Mouse (Mus musculus) stomach, embryonic 15.5 days (tissue): Measurements from ENCODE around the gene Crybb1. TPM values are rescaled to one million over a fixed set of nuclear protein-coding genes. Genes with fewer than 3 reads are reported as not detected.
A peak's percentile ranks its signal among the peaks of the same experiment; 100 is the strongest.

ENCODE experiments used
- ATAC-seq: fragments of 200-750 bp; cut with Nextera tagmentation; 2 replicates; pipeline ENCODE4 v1.8.0; 2017; ENCODE audit warnings: low read depth, moderate number of reproducible peaks, moderate TSS enrichment; ENCODE audit not compliant: insufficient read depth, low FRiP score
- H3K27ac ChIP-seq: fragments of 300-500 bp; sonication (generic); 2 replicates; pipeline ENCODE4 v1.5.1; 2015; ENCODE audit warnings: mild to moderate bottlenecking, inconsistent platforms
- H3K27me3 ChIP-seq: fragments of 300-500 bp; sonication (generic); replicated peaks from 2 replicates; pipeline ENCODE4 v1.6.1; 2015; ENCODE audit warnings: inconsistent platforms
- H3K36me3 ChIP-seq: fragments of 300-500 bp; sonication (generic); 2 replicates; pipeline ENCODE4 v1.6.1; 2015; ENCODE audit warnings: inconsistent platforms
- H3K4me1 ChIP-seq: fragments of 300-500 bp; sonication (generic); 2 replicates; pipeline ENCODE4 v1.6.1; 2015; ENCODE audit warnings: inconsistent platforms
- H3K4me2 ChIP-seq: fragments of 300-500 bp; sonication (generic); 2 replicates; pipeline ENCODE4 v1.6.1; 2015; ENCODE audit warnings: mild to moderate bottlenecking, inconsistent platforms
- H3K4me3 ChIP-seq: fragments of 300-500 bp; sonication (generic); replicated peaks from 2 replicates; pipeline ENCODE4 v1.5.1; 2015; ENCODE audit warnings: inconsistent platforms
- H3K9ac ChIP-seq: fragments of 300-500 bp; sonication (generic); 2 replicates; pipeline ENCODE4 v1.6.1; 2015; ENCODE audit warnings: inconsistent platforms
- H3K9me3 ChIP-seq: fragments of 300-500 bp; sonication (generic); 2 replicates; pipeline ENCODE4 v1.6.1; 2016; ENCODE audit warnings: inconsistent platforms
- WGBS: fragments of 180-500 bp; shearing (Covaris S2); methylation state at CpG from one replicate; pipeline ENCODE4 v1.1.7; 2015; 5-methylcytosine and 5-hydroxymethylcytosine counted together
- polyA plus RNA-seq: library from polyadenylated mRNA; unstranded; fragments of >200 nt; fragmentation: Nextera tagmentation; extraction: Ambion mirVana; gene quantifications from 2 replicates; pipeline ENCODE4 v1.2.1, GENCODE M21; 2015

Gene Crybb1
- polyA plus RNA-seq, 1 experiment from 2014 or later = 4.0 TPM

DNA sequence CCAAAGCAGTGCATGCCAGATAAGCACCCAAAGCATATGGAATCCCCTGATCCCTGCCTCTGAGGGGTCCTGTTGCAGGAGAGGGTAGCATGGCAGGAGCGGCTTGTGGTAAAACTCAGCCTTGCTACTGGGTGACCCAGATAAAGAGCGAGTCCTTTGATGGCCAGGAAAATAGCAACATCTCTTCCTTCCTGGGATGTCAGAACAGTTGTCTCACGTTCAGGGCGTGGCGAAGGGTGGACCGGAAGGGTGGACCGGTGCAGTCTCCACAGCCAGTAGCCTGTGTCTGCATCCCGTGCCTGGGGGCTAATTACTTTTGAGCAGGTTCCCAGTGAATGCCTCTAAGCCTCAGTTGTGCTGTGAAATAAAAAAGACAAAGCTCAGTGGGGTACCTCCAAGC lies 2.4 kb upstream of the Crybb1 start:
- no peak; the same call in 1 of the 2 replicates for ATAC-seq
- Histone ChIP-seq H3K9me3 (no peaks in the 10 kb centered on the region), H3K4me3 (no peak overlapping the region), H3K9ac (no peak overlapping the region), H3K4me1 (peaks cover 5% of the 10 kb centered on the region; the same call in 1 of the 2 replicates), H3K4me2 (no peak overlapping the region), H3K36me3 (no peaks in the 10 kb centered on the region), H3K27me3 (0 out of 2 replicates have a peak, but pooled peaks cover 4% of the 10 kb centered on the region), H3K27ac (no peak overlapping the region)
- 53% methylated on average over 8 of the region's 8 CpGs for WGBS

DNA sequence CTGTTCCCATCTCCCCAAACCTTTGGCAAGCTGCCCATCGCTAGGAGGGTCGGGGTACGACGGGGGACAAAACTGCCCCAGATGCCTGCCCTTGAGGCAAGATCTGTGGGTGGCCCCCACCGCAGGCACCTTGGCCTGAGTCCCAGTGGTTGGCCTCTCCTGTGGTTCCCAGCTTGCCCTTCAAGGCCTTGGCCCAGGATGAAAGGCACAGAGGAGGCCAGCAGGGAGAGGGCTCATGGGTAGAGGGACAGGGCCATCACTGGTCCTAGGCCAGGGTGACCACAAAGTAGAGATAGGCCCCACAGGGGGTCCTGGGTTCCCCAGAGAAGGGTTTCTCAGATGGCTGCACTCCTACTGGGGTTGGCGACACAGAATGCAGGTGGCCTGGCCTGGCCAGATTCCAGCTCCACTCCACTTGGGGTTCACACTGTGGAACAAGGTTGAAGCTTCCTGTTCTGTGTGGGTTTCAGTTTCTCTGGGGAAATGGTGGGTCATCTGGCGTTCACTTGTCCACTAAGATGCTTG lies 1.3 kb upstream of the Crybb1 start:
- 0 out of 2 replicates have a peak, but pooled peaks cover 4% of the 10 kb centered on the region for H3K27me3 ChIP-seq
- no peak overlapping the region for H3K4me2 ChIP-seq
- H3K36me3 ChIP-seq = no peaks in the 10 kb centered on the region
- ATAC-seq = no peak
- 70% methylated on average over 7 of the region's 7 CpGs for WGBS
- peaks cover 5% of the 10 kb centered on the region; the same call in 1 of the 2 replicates for H3K4me1 ChIP-seq
- H3K9ac ChIP-seq = no peak overlapping the region
- no peak overlapping the region for H3K4me3 ChIP-seq
- H3K27ac ChIP-seq = no peak overlapping the region
- H3K9me3 ChIP-seq = no peaks in the 10 kb centered on the region

DNA sequence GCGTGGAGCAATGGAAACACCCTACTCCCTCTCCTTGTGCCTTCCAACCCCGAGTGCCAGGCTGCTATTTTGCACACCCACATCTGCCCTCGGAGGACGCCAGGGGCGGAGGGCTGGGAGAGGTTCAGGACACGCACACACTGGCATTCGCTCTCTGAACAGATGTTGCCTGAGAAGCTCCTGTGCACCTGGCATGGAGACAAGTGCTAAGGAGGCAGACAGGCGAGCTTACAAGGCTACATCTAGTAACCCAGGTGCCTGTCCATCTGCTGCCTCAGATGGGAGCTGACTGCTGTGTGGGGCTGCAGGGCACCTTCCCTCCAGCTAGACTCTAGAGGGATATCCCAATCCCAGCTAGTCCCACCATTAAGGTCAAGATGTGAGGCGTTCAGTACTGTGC lies 842 bp downstream of the Crybb1 start:
- no peak overlapping the region for H3K4me2 ChIP-seq
- peaks cover 5% of the 10 kb centered on the region; the same call in 1 of the 2 replicates for H3K4me1 ChIP-seq
- 76% methylated on average over 9 of the region's 9 CpGs for WGBS
- ATAC-seq = no peak
- H3K36me3 ChIP-seq = no peaks in the 10 kb centered on the region
- no peaks in the 10 kb centered on the region for H3K27me3 ChIP-seq
- no peak overlapping the region for H3K4me3 ChIP-seq
- H3K9me3 ChIP-seq = no peaks in the 10 kb centered on the region
- no peak overlapping the region for H3K27ac ChIP-seq
- H3K9ac ChIP-seq = no peak overlapping the region

DNA sequence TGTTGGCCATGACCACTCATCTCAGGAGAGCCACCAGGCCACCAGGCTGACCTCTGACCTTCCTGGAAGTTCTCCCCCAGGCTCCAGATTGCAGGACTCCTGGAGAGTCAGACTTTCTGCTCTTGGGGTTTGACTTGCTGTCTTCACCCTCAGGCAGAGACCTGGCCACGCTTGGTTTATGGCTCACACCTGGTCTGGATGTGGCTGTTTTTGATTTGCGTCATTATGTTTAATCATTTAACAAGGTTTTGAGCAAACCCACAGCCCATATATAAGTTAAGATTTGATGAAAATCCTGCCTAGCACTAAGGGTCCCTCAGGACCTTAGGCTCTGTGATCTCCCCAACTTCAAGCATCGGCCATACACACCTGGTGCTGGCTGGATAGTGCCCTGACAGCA lies 2.3 kb downstream of the Crybb1 start:
- Histone ChIP-seq H3K27ac (no peak overlapping the region), H3K4me3 (no peak overlapping the region), H3K9ac (no peak overlapping the region), H3K4me2 (no peak overlapping the region), H3K4me1 (peaks cover 5% of the 10 kb centered on the region; the same call in 1 of the 2 replicates), H3K9me3 (no peaks in the 10 kb centered on the region), H3K27me3 (no peaks in the 10 kb centered on the region), H3K36me3 (no peaks in the 10 kb centered on the region)
- 69% methylated on average over 3 of the region's 3 CpGs for WGBS
- no peak for ATAC-seq

DNA sequence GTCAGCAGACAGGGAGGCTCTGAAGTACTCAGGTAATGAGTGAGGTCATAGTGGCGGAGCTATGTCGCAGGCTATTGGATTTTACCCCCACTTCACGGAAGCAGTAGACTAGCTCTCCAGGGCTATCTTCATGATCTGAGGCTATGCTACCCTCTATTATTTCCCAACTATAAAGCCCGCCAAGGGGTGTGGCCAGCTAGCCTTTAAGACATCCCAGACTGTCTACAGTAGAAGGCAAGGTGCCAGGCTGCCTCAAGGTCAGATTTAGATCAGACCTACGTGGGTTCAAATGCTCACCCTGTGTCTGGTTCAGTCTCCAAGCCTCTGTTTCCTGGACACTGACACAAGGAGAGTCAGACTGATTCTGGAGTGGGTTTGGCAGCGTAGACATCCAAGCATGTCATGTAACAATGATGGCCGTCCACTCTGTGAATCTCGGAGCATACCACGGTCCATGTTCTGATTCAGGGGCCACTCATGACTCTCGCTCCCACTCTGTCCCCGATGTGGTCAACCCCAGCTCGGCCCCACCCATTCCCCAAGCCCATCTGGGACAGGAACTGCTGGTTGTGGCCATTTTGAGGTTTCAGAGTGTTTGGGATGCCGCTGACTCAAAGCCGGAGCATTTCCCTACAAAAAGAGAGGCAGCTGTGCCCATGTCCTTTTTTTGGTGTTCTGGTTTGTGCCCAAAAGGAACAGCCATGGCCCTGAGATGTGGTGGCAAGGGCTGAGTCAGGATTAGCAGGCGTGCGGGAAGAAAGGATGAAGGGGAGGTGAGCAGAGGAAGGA lies 4.4 kb downstream of the Crybb1 start:
- Histone ChIP-seq H3K9ac (no peak overlapping the region), H3K4me3 (no peak overlapping the region), H3K4me2 (no peak overlapping the region), H3K27ac (no peak overlapping the region), H3K4me1 (0 out of 2 replicates have a peak, but pooled peaks cover 1% of the 10 kb centered on the region), H3K36me3 (no peaks in the 10 kb centered on the region), H3K9me3 (no peaks in the 10 kb centered on the region), H3K27me3 (no peaks in the 10 kb centered on the region)
- WGBS = 84% methylated on average over 16 of the region's 16 CpGs
- no peak for ATAC-seq

DNA sequence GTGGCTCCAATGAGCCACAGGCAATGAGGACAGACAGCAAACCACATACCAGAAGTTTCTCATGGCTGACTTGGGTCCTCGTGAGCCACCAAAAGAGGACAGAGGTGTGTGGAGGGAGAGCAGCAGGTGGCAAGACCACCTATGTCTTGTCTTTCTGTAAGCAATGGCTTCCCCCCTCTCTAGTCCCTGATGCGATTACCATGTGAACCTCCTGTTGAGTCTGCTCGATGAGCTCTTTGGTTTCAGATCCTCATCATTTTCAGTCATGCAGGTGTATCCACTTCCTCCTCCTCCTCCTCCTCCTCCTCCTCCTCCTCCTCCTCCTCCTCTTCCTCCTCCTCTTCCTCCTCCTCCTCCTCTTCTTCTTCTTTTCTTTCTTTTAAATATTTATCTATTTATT lies 5.2 kb downstream of the Crybb1 start:
- Histone ChIP-seq H3K9ac (no peak overlapping the region), H3K27me3 (no peaks in the 10 kb centered on the region), H3K4me1 (no peaks in the 10 kb centered on the region; the same call in 1 of the 2 replicates), H3K36me3 (no peaks in the 10 kb centered on the region), H3K9me3 (no peaks in the 10 kb centered on the region), H3K4me3 (no peak overlapping the region), H3K27ac (no peak overlapping the region), H3K4me2 (no peak overlapping the region)
- 77% methylated on average over 3 of the region's 3 CpGs for WGBS
- no peak for ATAC-seq

DNA sequence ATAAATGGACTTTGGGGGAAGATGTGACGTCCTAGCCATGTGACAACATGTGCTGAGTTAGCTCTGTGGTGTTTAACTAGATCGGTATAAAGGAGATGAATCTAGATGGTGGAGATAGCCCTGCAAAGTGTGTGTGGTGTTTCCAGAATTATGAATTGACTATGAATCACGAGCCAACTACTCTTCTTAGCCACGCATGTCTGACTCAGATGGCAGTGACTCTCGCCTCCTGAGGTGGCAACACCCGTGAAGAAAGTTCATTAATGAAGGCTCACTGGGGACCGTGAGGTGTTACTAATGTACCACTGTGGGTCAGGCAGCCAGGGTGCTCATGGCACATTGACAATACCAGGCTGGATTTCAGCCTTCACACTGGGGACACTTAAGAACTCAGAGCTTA lies 8.5 kb downstream of the Crybb1 start:
- 86% methylated on average over 7 of the region's 7 CpGs for WGBS

DNA sequence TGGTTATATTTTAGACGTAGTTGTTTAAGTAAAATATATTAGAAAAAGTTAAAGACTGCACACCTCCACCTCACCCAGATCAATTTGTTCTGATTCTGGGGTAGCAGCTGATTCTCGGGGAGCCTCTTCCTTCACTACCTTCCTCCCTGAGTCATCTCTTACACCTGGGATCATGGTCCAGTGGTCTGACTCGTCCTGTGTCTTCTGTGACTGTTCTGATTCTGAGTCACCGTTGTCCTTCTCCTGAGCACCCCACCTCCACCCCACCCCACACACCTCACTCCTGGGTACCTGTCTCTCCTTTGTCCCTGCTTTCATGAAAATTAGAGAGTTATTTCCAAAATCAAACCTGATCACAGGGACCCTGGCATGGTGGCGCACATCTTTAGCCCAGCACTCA lies 9.5 kb downstream of the Crybb1 start:
- WGBS = 79% methylated on average over 5 of the region's 5 CpGs
- Histone ChIP-seq H3K4me2 (no peak overlapping the region), H3K4me3 (no peak overlapping the region), H3K27ac (no peak overlapping the region), H3K9ac (no peak overlapping the region), H3K4me1 (no peaks in the 10 kb centered on the region; the same call in 1 of the 2 replicates), H3K9me3 (no peaks in the 10 kb centered on the region), H3K36me3 (no peaks in the 10 kb centered on the region), H3K27me3 (peaks cover 11% of the 10 kb centered on the region)
- ATAC-seq = no peak

More for the DNA sequence above, 8.5 kb downstream of the Crybb1 start:
- Histone ChIP-seq H3K36me3 (no peaks in the 10 kb centered on the region), H3K9me3 (no peaks in the 10 kb centered on the region), H3K4me3 (no peak overlapping the region), H3K4me2 (no peak overlapping the region), H3K27ac (no peak overlapping the region), H3K4me1 (no peaks in the 10 kb centered on the region; the same call in 1 of the 2 replicates), H3K27me3 (peaks cover 7% of the 10 kb centered on the region), H3K9ac (no peak overlapping the region)
- no peak for ATAC-seq

DNA sequence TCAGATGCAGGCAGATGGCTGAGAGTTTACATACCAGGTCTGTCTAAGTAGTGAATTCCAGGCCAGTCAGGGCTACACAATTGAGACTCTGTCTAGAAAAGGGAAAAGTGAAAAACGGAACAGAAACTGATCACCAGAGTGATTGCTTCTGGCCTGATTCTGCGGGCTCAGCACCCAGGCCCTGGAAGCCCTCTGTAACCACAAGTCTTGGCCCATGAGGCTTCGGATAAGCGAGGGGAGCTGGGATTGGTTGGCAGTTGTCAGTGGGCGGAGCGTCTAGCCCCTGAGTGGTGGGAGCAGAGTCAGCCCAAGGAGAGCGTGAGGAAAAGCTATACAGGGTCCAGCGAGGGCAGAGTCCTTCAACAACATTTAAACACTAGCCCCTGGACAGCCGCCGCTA lies 9.9 kb downstream of the Crybb1 start:
- no peaks in the 10 kb centered on the region; the same call in none of the 2 replicates for H3K4me1 ChIP-seq
- no peak overlapping the region for H3K4me3 ChIP-seq
- 8% methylated on average over 10 of the region's 10 CpGs for WGBS
- no peak overlapping the region for H3K9ac ChIP-seq
- H3K36me3 ChIP-seq = no peaks in the 10 kb centered on the region
- peaks cover 11% of the 10 kb centered on the region for H3K27me3 ChIP-seq
- no peak for ATAC-seq
- no peaks in the 10 kb centered on the region for H3K9me3 ChIP-seq
- no peak overlapping the region for H3K27ac ChIP-seq
- H3K4me2 ChIP-seq = peak overlapping the region; percentile 11; the same call in 1 of the 2 replicates

DNA sequence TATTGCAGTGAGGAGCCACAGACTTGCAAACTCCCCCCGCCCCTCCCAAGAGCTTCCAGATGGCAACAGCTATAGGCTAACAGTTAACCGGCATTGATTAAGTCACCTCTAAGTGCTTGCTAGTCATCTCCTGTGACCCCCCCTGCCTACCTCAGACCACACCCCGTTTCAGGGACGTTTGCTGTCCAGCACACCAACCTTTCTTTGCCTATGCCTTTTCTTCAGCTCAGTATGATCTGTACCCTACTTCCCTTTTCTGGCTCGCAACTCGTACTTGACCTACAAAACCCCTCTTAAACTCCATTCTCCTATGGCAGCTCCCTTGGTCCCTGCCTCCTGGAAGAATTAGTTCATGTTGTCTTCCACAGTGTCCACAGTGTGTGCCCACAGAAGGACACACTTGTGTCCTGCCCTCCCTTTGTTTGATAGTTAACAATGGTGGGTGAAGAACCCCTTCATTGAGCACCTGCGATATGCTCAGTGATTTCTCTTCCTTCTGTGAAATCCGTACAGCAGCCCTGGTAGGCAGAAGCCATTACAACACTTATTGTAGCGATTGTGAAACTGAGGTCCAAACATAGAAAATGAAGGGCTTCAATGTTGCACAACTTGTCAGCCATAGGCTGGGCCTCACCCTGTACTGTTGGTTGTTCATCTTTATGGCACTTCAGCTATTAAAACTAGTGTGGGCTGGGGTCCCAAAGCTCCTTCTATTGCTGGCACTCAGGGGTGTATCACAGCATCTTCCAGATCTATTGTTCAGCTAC lies 10.6 kb downstream of the Crybb1 start:
- Histone ChIP-seq H3K4me2 (peak overlapping the region; percentile 11; the same call in 1 of the 2 replicates), H3K27ac (no peak overlapping the region), H3K36me3 (no peaks in the 10 kb centered on the region), H3K4me3 (no peak overlapping the region), H3K27me3 (peaks cover 11% of the 10 kb centered on the region), H3K9me3 (no peaks in the 10 kb centered on the region), H3K9ac (no peak overlapping the region), H3K4me1 (no peaks in the 10 kb centered on the region; the same call in none of the 2 replicates)
- 53% methylated on average over 9 of the region's 9 CpGs for WGBS
- ATAC-seq = no peak; the same call in 1 of the 2 replicates

DNA sequence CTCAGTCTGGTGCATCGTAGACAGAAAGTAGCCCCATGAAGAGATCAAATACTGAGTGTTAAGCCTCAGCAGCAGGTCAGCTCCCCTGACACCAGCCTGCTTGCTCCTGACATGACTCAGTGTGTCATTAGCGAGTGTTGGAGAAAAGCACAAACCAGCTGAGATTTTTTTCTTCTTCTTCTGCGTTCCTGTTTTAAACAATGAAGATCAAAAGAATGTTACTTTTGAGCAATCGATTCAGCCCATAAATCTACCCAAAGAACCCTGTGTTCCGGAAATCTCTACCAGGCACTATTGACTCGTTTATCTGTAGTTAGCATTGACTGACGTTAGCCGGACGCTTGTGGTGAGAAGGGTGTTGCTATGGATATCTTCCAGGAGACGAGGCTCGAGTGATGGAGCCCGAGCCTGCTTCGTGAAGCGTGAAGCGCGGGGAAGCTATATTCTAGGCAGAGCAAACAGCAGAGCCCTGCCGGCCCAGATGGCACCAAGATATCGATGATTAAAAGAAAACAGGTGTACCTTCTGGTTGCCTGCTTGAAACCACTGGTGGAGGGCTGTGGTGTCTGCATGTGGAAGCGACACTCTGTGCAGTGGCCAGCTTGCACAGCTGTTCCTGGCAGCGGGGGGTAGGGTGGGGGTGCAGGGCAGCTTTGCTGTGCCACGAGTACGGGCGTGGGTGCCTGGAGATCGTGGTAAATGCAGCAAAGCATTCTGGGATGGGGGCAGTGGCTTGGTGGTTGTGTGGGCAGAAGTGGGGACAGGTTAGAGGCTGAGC lies 15.3 kb downstream of the Crybb1 start:
- no peak overlapping the region for H3K4me2 ChIP-seq
- 50% methylated on average over 24 of the region's 24 CpGs for WGBS
- no peaks in the 10 kb centered on the region for H3K9me3 ChIP-seq
- no peak overlapping the region for H3K9ac ChIP-seq
- H3K4me3 ChIP-seq = no peak overlapping the region
- peaks cover 11% of the 10 kb centered on the region for H3K27me3 ChIP-seq
- H3K27ac ChIP-seq = no peak overlapping the region
- no peaks in the 10 kb centered on the region for H3K36me3 ChIP-seq
- H3K4me1 ChIP-seq = no peaks in the 10 kb centered on the region; the same call in none of the 2 replicates
- no peak for ATAC-seq
